Mouse (Mus musculus) spleen, adult 12 weeks (tissue): ENCODE data around the gene Zfp511.

Experiments
- DNase-seq: peaks from one replicate; pipeline ENCODE4 v3.0.0; 2022; ENCODE audit warnings: low spot score

Zfp511 gene

DNA sequence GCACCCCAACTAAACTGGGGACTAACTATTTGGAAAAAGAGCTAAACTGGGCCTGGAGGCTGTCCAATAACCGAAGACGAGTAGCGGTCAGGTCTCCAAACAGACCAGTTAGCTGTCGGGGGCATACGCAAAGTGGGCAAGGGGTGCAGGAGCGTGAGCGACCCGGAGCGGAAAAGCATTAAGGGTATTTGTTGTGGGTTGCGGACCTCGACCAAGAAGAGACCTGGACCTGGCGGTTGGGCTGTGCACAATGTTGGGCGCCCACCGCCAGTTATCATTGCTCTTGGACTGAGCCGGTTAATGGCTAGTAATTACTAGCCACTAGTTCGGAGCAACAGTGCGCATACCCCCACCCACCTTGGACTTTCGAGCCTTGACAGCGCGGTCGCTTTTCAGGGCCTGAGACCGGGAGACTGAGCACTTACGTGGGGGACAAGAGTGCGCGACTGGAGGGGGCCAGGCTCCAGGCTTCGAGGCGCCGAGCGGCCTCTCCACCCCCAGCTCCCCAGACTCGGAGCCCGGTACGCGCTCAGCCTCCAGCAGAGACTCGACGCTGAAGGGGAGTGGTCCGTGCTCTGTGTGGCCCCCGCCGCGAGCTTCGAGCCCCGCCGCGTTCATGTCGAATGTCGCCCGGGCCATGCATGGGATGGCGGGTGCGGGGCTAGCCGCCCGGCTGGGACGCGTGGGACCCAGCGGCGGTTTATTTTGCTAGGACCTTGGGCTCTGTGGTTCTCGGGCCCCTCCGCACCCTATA lies 12.3 kb downstream of the Zfp511 start, which contains the start of gene Msx3:
Gene Msx3 (minus strand): TSS at position 729 of the 754 bp plus-strand sequence.
- DNase-seq, result no peak

DNA sequence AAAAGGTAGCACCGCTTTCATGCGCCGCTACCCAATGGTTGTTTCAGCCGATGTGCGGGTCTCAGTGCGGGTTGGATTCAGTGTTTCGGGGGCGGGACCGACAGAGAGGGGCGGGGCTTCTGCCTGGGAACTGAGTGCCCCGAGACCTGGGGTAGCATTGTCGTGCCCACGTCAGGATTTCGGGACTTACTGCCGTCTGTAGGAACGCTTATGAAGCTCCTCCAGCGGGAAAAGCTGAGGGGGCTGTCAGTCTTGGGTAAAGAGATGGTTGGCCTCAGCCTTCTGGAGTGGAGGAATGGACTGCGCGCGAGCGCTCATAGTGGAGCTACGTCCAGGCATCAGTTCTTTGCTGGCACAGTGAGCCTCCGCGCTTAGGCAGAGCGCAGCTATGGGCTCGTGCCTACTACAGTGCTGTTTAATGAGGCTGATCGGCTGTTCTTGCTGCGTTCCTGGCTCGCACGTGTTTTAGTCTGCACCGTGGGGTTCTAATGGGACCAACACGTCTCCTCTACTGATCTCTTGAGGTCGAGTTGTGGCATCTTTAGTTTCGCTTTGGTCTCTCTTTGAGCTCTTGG lies 13.0 kb downstream of the Zfp511 start:
- no peak for DNase-seq

DNA sequence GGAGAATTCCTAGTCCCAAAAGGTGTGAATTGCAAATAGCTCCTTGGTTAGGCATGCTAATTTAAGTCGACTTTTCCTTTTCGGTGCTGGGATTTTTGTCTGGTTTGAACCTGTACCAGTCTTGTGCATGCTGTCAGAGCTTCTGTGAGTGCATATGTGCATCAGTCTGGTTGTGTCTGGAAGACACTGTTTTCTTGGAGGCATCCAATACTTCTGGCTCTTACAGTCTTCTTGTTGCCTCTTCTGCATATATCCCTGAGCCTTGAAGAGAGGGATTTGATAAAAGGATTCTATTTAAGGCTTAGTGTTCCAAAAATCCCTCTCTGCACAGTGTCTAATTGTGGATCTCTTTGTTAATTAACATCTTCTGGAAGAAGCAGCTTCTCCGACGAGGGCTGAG lies 17.9 kb downstream of the Zfp511 start:
- no peak for DNase-seq

DNA sequence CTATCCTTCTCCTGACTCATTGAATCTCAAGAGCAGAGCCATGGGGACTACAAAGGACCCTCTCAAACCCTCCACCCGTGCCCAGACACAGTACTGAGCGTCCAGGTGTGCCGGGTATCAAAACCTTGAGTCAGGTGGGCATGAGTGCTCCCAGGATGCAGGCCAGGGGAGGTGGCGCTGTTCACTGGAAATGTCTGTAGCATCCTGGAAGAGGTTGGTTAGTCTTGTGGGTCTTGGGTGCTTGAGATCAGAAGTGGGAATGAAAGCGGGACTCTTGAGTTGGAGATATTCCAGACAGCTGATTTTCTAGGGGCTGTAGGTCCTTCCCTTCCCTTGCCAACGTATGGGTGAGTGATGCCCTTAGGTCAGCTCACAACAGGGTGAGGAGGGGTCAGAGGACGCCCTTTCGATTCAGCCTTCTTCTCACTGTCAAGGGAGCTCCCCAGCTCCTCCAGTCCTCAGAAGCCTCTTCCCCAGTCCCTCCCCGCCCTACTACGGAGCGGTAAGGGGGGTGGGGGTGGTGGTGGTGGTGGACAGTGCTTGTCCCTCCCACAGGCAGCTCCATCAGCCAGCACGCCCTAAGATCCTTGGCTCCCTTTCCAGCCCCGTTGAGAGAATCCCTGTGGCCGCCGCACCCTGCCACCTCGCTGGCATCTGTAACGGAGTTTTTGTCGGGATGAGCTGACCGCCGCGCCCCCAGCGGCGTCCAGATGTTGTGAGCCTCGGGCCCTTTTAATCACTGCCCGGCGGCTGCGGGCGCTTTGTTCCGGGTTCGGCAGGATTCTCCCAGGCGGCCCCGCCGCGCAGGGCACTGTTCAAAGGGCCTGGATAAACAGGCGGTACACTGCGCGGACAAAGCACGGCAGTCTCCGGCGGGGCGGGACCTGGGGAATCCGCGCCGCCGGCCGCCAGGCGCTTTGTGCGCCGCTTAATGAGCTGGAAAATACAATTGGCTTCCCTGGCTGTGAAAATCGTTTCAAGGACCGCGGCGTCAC lies 21.5 kb downstream of the Zfp511 start:
- no peak for DNase-seq

DNA sequence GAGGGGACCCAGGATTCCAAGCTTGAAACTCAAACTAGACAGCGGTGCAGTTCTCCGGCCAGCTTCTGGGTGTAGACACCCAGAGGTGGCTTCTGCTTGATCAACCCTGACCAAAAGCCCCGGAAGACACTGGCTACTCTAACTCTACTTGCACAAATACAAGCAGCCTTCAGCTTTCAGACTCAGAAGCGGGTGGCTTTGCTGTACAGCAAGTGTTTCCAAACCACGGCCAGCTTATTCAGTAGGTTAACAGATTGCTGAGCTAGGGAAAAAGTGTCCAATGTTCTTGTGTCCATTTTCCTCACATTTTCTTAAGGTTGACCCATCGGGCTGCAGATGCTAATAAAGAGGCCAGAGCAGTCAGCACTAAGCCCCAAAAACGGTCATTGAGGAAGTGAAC lies 22.3 kb downstream of the Zfp511 start:
- DNase-seq, result no peak

DNA sequence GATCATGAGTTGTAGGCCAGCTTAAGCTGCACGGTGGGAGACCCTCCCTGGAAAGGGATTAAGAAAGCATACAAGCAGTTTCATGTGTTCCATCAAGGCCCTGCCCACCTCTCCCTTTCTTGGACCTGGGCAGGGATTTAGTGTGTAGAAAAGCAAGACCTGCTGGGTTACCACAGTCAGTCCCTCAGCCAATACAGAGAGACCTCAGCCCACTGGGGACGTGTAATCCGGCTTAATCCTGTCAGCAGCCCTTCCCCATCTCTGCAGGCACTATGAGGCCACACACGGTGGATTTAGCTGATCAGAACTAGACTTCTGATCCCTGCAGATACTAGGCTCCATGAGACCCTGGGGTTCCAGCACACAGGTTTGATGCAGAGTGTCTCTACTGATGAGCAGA lies 23.4 kb downstream of the Zfp511 start:
- DNase-seq, result no peak

DNA sequence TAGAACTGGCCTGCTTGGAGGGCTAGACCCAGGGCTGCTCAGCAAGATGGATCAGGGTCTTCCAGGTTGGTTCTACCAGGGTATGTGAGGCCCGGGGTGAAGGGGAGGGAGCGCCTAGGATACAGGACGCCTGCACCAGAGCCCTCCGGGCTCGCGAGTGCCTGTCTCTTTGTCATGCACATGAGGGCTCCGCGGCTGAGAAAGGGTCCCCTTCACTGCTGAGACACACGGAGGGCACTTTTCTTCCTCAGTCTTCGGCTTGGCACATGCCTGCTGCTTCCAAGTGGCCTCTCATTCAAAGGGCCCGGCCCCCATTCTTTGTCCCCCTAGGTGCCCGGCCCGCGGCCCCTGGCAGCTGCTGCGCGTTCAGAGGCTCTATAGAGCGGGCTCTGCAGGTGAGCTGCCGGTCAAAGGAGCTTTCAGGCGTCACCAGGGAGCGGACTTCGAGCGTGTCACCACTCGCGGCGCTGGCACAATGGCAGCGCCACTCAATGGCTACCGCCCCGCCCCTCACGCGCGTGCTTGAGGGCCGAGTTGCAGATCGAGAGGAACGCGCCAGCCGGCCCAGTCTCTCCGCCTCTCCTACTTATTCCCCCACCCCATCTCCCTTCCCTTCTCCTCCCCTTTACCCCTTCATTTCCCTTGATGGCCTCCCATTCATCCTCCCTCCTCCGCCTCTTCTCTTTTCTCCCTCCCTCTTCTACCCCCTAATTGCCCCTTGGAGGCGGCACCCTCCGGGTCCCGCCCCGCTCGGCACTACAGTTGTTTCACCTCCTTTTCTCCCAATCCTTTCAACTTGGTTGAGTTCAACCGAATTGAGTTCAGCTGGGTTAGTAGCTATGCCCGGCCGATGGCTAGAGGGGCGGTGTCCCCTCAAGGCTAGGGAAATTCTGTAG lies 25.0 kb downstream of the Zfp511 start:
- DNase-seq, result no peak

DNA sequence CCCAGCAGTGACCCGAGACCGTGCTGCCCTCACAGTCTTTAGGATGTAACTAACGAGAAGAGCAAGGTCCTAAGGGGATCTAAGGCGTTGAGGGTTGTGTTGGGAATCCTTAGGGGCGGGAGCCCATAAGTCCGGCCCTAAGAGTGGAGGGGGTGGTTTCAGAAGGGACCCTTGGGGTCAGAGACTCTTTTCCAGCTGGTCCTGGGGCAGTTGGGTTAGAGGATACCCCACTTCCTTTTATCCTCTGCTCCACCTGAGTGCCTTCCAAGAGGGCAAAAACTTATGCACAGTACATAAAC lies 25.6 kb downstream of the Zfp511 start:
- no peak for DNase-seq

DNA sequence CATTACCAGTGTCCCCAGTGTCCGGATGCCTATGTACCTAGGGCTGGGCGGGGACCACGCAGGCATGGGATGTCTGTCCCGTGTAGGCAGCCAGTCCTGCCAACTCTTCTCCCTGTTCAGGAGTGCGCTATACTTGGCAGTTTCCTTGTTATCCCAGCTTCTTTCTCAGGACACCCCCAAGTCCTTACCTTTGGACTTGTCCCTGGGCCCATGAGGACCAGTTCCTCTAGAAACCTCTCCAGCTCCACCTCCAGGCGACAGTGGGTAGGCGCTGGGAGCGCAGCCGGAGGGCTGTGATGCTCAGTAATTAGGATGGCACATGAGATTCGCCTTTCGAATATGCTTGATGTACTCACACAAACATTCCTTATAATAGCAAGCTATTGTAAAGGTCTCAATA lies 26.1 kb downstream of the Zfp511 start:
- DNase-seq, result no peak

DNA sequence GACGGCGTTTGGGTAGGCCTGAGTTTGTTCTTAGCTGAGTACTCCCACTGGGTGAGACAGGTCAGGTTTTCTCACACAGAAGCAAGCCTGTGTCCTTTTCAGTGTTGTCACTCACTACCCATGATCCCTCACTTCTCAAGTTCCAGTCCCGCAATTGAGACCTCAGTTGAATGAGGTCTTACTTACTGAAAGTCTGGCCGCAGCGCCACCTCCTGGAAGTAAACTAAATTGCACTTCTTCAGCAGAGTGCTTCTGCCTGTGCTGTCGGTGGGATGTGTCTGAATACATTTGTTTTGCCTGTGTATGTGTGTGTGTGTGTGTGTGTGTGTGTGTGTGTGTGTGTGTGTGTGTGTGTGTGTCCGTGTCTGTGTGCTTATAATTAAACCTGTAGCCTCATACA lies 26.9 kb downstream of the Zfp511 start:
- peak; percentile 25 for DNase-seq

DNA sequence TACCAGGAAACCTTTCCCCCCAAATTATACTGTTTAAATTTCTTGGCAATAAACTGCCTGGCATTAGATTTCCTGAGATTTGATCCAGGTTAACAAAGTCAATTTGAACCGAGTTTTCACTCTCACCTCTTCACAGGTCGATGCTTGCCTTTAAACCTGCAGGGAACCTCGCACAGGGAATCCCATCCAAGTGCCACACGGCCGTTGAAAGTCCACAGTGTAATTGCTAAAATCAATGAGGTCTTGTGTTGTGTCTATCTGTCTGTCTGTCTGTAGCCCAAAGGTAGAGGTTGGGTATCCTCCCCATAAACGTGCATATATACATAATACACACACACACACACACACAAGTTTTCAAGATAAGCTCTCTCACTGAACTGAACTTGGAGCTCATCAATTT lies 31.2 kb downstream of the Zfp511 start:
- DNase-seq, result no peak

DNA sequence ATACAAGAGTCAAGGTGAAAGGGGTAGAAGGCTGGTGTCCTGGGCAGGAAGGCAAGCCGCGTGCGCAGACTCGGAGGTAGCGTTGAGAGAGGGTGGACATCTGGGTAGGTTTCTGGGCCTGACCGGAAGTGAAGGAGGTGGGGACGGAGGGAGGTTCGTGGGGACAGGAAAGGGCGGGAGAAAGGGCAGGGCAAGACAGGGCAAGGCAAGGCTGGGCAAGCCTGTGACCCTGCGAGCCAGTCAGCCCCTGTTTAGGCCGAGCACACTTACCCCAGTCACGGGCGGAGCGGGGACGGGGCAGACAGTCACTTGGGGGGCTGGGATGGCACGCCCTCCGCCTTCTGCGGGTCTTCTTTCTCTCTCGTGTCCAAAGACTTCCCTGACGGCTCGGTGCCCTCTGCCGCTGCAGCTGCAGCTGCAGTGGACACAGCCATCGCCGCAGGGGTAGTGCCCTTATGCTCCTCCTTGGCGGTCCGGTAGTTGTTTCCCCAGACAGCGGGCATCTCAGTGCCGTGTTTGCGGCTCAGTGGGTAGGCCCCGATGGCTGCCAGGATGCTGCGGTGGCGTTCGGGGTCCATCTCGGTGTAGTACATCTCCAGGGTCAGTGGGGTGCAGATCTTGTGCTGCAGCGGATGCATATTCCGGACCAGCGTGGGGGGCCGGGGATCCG lies 34.0 kb downstream of the Zfp511 start:
- no peak for DNase-seq

DNA sequence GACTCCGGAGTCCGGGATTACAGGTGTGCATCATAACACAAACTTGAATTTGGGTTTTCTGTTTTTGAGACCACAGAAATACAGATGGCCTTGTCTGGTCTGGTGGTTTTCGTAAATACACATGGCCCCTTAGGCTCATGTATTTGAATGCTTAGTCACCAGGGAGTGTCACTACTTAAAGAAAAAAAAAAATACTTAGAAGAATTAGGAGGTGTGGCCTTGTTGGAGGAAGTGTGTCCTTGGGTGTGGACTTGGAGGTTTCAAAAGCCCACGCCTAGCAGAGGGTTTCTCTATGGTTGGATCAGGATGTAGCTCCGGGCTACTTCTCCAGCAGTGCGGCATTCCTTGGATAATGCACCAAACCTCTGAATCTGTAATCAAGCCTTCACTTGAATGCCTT lies 41.5 kb downstream of the Zfp511 start:
- no peak for DNase-seq

DNA sequence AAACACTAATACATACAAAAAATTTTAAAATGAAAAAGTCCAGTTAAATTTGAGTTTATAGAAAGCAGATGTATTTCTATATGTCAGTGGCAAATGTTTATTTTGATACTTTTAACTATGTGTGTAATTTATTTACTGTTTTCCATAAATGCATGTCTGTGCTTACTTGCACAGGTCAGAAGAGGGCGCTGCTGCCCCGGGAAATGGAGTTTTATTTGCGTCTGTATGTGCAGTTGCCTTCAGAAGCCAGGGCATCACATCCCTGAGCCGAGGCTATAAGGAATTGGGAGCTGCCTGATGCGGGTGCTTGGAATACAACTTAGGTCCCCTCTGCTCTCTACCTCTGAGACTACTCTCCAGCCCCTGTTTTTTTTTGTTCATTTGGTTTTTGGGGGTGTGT lies 42.5 kb downstream of the Zfp511 start:
- no peak for DNase-seq

DNA sequence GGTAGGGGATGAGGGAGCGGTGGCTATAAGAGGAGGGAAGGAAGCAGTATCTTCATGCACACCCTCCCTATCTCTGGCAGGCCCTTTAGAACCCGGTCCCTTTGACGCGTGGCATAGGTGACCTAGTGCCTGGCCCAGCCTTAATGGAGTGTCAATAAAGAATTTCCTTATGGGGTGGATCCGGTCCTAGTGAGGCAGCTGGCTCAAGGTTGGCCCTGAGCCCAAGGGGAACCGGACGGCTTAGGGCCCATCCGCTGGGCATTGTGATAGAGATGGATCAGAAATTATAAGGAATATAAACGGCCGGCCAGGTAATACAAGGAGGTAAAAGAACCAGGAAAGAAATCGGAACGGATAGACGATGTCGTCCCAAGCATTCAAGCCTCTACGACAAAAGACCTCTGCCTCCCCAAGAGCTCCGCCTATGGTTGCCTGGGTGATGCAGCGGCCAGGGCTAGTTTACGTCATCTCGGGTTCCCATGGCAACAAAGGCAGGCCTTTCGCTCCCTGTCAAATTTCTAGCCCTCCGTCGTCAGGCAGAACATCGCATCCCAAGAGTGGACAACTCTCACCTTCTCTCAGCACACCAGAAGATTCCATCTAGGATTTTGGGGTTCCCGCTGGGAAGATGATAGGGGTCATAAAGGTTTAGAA lies 44.4 kb downstream of the Zfp511 start:
- no peak for DNase-seq

DNA sequence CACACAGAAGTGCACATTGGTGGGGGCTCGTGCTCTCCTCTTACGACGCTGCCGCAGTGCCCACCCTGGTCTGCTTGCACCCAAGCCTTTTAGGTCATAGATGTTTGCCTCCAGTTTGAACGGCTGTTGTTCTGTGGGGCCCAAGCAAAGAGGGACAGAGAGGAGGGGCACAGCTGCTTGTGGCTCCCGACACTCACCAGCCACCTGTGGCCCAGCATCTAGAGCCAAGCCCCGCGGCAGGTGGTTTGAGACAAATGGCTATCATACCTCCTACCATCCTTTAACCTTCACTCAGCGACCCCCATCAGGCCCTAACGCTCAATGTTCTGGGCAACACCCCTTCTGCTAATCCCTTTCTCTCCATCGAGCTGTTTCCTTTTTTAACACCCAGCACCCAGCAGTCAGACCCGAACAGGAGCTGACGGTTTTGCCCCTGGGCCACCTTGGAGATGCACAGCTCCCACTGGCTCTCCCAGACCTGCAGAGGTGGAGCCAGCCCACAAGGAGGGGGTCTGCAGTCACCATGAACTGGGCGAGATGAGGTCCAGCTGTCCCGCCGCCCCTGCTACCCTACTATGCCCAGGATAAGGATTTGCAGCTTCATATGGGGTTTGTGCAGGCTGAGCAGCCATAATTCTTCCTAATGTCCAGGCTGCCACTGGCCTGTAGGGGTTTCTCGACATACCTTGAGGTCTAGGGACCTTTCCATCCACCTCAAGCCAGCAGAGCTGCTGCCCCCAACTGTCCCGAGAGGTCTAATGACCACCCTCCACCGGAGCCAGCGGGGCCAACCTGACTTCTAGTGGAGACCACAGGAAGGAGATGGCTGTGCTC lies 45.4 kb downstream of the Zfp511 start:
- DNase-seq, result no peak

DNA sequence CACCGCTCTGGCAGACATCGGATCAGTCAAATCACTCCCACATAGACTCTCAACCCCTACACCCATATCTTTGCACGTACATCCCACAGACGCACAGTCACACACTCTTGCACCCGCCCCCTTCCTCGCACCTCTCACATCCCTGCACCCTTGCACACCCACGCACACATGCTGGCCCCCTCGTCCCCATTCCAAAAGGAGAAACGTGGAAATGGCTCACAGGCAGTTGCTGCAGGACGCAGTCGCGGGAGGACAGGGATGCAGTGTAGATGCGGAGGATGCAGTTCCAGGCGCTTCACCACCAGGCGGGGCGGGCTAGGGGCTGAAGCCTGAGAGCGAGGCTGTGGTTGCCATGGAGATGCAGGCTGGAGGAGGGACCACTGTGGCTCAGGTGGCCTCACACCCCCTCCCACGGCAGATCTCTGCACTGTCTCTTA lies 46.1 kb downstream of the Zfp511 start, which contains the start of gene Caly:
Gene Caly (minus strand): TSS at position 307 of the 437 bp plus-strand sequence.
- no peak for DNase-seq
